Mouse (Mus musculus) embryo, embryonic 11.5 days (tissue): ENCODE measurements at regions not wholly inside any gene's neighbourhood (a gene's known extent, or its start where the extent isn't known, plus 50 kb on each side); places are given as distances from the start of the nearest gene placed in this dataset.
A peak's percentile ranks its signal among the peaks of the same experiment; 100 is the strongest.

Experiments used
- DNase-seq: peaks from one replicate; pipeline ENCODE4 v3.0.0-alpha.2; 2012; ENCODE audit warnings: low read depth, low spot score

GRCm38 (mm10) chr11:56165759-56166158 is 124.9 kb upstream of the Nmur2 start:
- no peak for DNase-seq

GRCm38 (mm10) chr11:56160286-56160685 is 119.5 kb upstream of the Nmur2 start:
- DNase-seq, result no peak

- peak; percentile 32 for DNase-seq
Measured at GRCm38 (mm10) chr11:56159412-56160074, 118.7 kb upstream of the Nmur2 start.

- no peak for DNase-seq
Measured at GRCm38 (mm10) chr11:56150825-56151342, 110.1 kb upstream of the Nmur2 start.

GRCm38 (mm10) chr11:56149752-56150151 is 108.9 kb upstream of the Nmur2 start:
- no peak for DNase-seq

- DNase-seq, result no peak
Measured at GRCm38 (mm10) chr11:56148956-56149355, 108.1 kb upstream of the Nmur2 start.

- DNase-seq, result no peak
Measured at GRCm38 (mm10) chr11:56146708-56147107, 105.9 kb upstream of the Nmur2 start.

GRCm38 (mm10) chr11:56131339-56131823 is 90.6 kb upstream of the Nmur2 start:
- DNase-seq, result peak; percentile 30

- no peak for DNase-seq
Measured at GRCm38 (mm10) chr11:56116553-56117232, 75.9 kb upstream of the Nmur2 start.

GRCm38 (mm10) chr11:56107929-56108328 is 67.1 kb upstream of the Nmur2 start:
- peak; percentile 73 for DNase-seq

- DNase-seq, result peak; percentile 22
Measured at GRCm38 (mm10) chr11:56105632-56106031, 64.8 kb upstream of the Nmur2 start.

GRCm38 (mm10) chr11:56092891-56093290 is 52.1 kb upstream of the Nmur2 start:
- DNase-seq, result no peak
